Mouse (Mus musculus): ENCODE measurements around the gene Lyrm1.

GRCm38 (mm10) chr7:119959491-119959890 is 63.8 kb downstream of the Lyrm1 start:
- no peak for TF ChIP-seq POLR2A (IDR thresholded peaks at IDR 0.05; ENCODE audit: insufficient read depth, low read depth, low read length)
- TF ChIP-seq EP300 (IDR thresholded peaks at IDR 0.05; ENCODE audit: insufficient read depth, low read depth, low read length) = no peak
- TF ChIP-seq CTCF (IDR thresholded peaks at IDR 0.05) = no peak

Data from heart, adult 2 months (tissue).